Mouse (Mus musculus) myocyte (in vitro differentiated cells): Measurements from ENCODE around the gene Btbd11. TPM values are rescaled to one million over a fixed set of nuclear protein-coding genes. Genes with fewer than 3 reads are reported as not detected.

Experiments
- H3K27me3 ChIP-seq: one replicate; pipeline ENCODE4 v1.6.1; 2011; ENCODE audit not compliant: control insufficient read depth, insufficient read depth, insufficient read length
- H3K36me3 ChIP-seq: one replicate; pipeline ENCODE4 v1.6.1; 2011; ENCODE audit not compliant: control insufficient read depth, insufficient read depth
- H3K4me2 ChIP-seq: one replicate; pipeline ENCODE4 v1.6.1; 2011; ENCODE audit warnings: low read depth, control low read depth
- H3K4me3 ChIP-seq: one replicate; pipeline ENCODE4 v1.5.1; 2011; ENCODE audit warnings: mild to moderate bottlenecking, control low read depth, moderate library complexity
- H3K79me2 ChIP-seq: one replicate; pipeline ENCODE4 v1.6.1; 2011; ENCODE audit not compliant: control insufficient read depth, insufficient read depth
- H3ac ChIP-seq: one replicate; pipeline ENCODE4 v1.6.1; 2011; ENCODE audit not compliant: control insufficient read depth, insufficient read length
- CEBPB ChIP-seq: IDR thresholded peaks from 2 replicates; pipeline ENCODE4 v1.6.1; 2011; ENCODE audit warnings: mild to moderate bottlenecking, moderate library complexity; ENCODE audit not compliant: poor library complexity, insufficient read depth, severe bottlenecking
- E2F4 ChIP-seq: IDR thresholded peaks from one replicate; pipeline ENCODE4 v1.6.1; 2011; ENCODE audit warnings: mild to moderate bottlenecking, control low read depth, moderate library complexity; ENCODE audit not compliant: insufficient read depth
- MAX ChIP-seq: IDR thresholded peaks from one replicate; pipeline ENCODE4 v1.6.1; 2011; ENCODE audit warnings: low read depth, mild to moderate bottlenecking, control low read depth
- MYOD1 ChIP-seq, 3 experiments: IDR thresholded peaks; one replicate each; pipeline ENCODE4 v1.6.1; 2011; ENCODE audit warnings: control low read depth in 2 of 3, low read depth in 2 of 3, mild to moderate bottlenecking in 2 of 3, moderate library complexity in 1 of 3; ENCODE audit not compliant: insufficient read length in 2 of 3, control insufficient read depth in 1 of 3
- MYOG ChIP-seq, 3 experiments: IDR thresholded peaks; one replicate each; pipeline ENCODE4 v1.6.1; 2011; ENCODE audit warnings: control low read depth in 2 of 3, low read depth in 2 of 3, mild to moderate bottlenecking in 2 of 3; ENCODE audit not compliant: insufficient read length in 2 of 3, control insufficient read depth in 1 of 3, insufficient read depth in 1 of 3
- POLR2A ChIP-seq: IDR thresholded peaks from one replicate; pipeline ENCODE4 v1.6.1; 2011; ENCODE audit warnings: low read depth, mild to moderate bottlenecking, control low read depth, moderate library complexity; ENCODE audit not compliant: insufficient read length
- POLR2AphosphoS2 ChIP-seq: IDR thresholded peaks from one replicate; pipeline ENCODE4 v1.6.1; 2011; ENCODE audit warnings: low read depth, control low read depth; ENCODE audit not compliant: insufficient read length
- REST ChIP-seq: IDR thresholded peaks from one replicate; pipeline ENCODE4 v1.6.1; 2011; ENCODE audit warnings: mild to moderate bottlenecking, control low read depth, moderate library complexity; ENCODE audit not compliant: insufficient read depth, insufficient read length
- SRF ChIP-seq: IDR thresholded peaks from one replicate; pipeline ENCODE4 v1.6.1; 2011; ENCODE audit warnings: low read depth; ENCODE audit not compliant: control insufficient read depth, insufficient read length
- TCF12 ChIP-seq: IDR thresholded peaks from one replicate; pipeline ENCODE4 v1.6.1; 2011; ENCODE audit warnings: mild to moderate bottlenecking, control low read depth; ENCODE audit not compliant: poor library complexity, insufficient read depth, severe bottlenecking
- TCF3 ChIP-seq: IDR thresholded peaks from one replicate; pipeline ENCODE4 v1.6.1; 2011; ENCODE audit warnings: low read depth, control low read depth; ENCODE audit not compliant: insufficient read length
- USF1 ChIP-seq: IDR thresholded peaks from one replicate; pipeline ENCODE4 v1.6.1; 2011; ENCODE audit warnings: low read depth, mild to moderate bottlenecking, control low read depth, moderate library complexity
- polyA plus RNA-seq: library from polyadenylated mRNA; unstranded; fragments of >200 nt; fragmentation: generic; extraction: Trizol; gene quantifications from one replicate; pipeline ENCODE4 v1.2.1, GENCODE M21; 2012; ENCODE audit warnings: missing spikeins

Gene Btbd11
- polyA plus RNA-seq, 1 experiment: 6.8 TPM

DNA sequence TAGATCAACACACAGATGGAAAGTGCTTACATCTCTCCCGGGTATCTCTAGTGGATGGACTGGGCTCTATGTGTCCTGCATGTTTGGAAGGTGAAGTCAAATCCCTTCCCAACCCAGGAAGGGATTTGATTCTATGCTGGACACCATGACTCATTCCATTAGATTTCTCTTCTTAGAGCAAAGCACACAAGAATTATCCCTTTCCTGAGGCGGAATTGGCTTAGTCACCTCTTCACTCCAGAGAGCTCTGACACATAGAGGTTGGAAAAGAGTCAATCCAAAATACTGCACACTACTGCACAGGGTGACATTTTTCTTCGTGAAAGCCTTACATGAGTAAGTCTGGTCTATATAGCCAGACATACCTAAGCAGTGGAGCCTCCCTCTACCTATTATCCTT, 99.8 kb downstream of the Btbd11 start:
- Histone ChIP-seq H3ac (no peak overlapping the region), H3K4me2 (peak overlapping the region; percentile 44), H3K4me3 (no peak overlapping the region), H3K79me2 (no peaks in the 10 kb centered on the region), H3K27me3 (no peaks in the 10 kb centered on the region), H3K36me3 (no peaks in the 10 kb centered on the region)
- TF ChIP-seq SRF (no peak), CEBPB (no peak), USF1 (no peak), MYOG (IDR thresholded peaks at IDR 0.05; ENCODE audit: control insufficient read depth in 1 of 3, insufficient read depth in 1 of 3, insufficient read length in 2 of 3, low read depth in 2 of 3) (no peak), E2F4 (no peak), POLR2A (no peak), TCF12 (no peak), REST (no peak), TCF3 (no peak), MYOD1 (IDR thresholded peaks at IDR 0.05; ENCODE audit: control insufficient read depth in 1 of 3, insufficient read length in 2 of 3, low read depth in 2 of 3) (no peak), MAX (no peak), POLR2AphosphoS2 (no peak)

DNA sequence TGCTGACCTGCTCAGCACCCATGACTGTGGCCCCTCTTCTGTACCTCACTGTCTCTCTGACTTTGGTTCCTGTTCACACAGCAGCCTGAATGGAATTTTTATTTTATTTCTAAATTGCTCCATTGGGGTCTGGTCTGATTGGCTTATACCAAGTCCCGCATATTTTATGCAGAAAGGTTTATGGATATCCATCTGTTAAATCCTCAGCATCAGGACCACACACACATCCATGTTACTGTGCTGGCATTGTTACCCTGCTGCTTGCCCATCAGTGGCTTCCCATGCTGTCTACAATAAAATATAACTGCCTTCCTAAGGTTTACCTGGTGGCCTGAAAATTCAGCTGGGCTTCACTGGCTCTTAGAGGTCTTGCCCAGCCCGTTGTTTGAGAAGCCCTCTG, 106.0 kb downstream of the Btbd11 start:
- H3K4me3 ChIP-seq: no peak overlapping the region
- no peaks in the 10 kb centered on the region for H3K79me2 ChIP-seq
- H3ac ChIP-seq: no peak overlapping the region
- no peaks in the 10 kb centered on the region for H3K27me3 ChIP-seq
- TF ChIP-seq REST: no peak
- TF ChIP-seq E2F4: no peak
- no peak for TF ChIP-seq USF1
- TF ChIP-seq MAX: no peak
- no peak for TF ChIP-seq TCF3
- TF ChIP-seq TCF12: no peak
- no peak for TF ChIP-seq MYOD1 (IDR thresholded peaks at IDR 0.05; ENCODE audit: control insufficient read depth in 1 of 3, insufficient read length in 2 of 3, low read depth in 2 of 3)
- TF ChIP-seq CEBPB: no peak
- TF ChIP-seq POLR2A: no peak
- no peak for TF ChIP-seq SRF
- no peak for TF ChIP-seq MYOG (IDR thresholded peaks at IDR 0.05; ENCODE audit: control insufficient read depth in 1 of 3, insufficient read depth in 1 of 3, insufficient read length in 2 of 3, low read depth in 2 of 3)
- TF ChIP-seq POLR2AphosphoS2: no peak
- H3K36me3 ChIP-seq: no peaks in the 10 kb centered on the region
- H3K4me2 ChIP-seq: no peak overlapping the region

DNA sequence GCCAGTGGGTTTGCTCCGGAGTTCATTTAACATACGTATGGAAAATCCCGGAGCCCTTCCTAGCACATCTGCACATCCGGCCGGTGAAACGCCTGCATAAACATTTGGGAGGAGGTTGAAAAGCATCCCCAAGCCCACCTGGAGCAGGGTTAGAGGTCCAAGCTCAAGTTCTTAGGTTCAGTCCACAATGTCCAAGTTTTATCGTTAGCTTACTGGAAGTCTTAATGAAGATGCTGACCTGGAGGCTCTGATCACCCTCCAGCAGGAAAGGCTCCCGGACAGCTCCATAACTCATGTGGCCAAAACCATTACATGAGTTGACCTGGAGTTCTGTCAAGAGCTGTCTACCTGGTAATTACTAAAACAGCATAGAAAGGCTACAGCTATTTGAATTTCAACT, 109.7 kb downstream of the Btbd11 start:
- Histone ChIP-seq H3K79me2 (no peaks in the 10 kb centered on the region), H3K4me3 (no peak overlapping the region), H3K27me3 (no peaks in the 10 kb centered on the region), H3K36me3 (no peaks in the 10 kb centered on the region), H3ac (no peak overlapping the region), H3K4me2 (no peak overlapping the region)
- TF ChIP-seq CEBPB: no peak
- TF ChIP-seq MAX: no peak
- TF ChIP-seq REST: no peak
- no peak for TF ChIP-seq E2F4
- no peak for TF ChIP-seq MYOD1 (IDR thresholded peaks at IDR 0.05; ENCODE audit: control insufficient read depth in 1 of 3, insufficient read length in 2 of 3, low read depth in 2 of 3)
- TF ChIP-seq MYOG (IDR thresholded peaks at IDR 0.05; ENCODE audit: control insufficient read depth in 1 of 3, insufficient read depth in 1 of 3, insufficient read length in 2 of 3, low read depth in 2 of 3): no peak
- TF ChIP-seq POLR2AphosphoS2: no peak
- TF ChIP-seq POLR2A: no peak
- TF ChIP-seq USF1: no peak

DNA sequence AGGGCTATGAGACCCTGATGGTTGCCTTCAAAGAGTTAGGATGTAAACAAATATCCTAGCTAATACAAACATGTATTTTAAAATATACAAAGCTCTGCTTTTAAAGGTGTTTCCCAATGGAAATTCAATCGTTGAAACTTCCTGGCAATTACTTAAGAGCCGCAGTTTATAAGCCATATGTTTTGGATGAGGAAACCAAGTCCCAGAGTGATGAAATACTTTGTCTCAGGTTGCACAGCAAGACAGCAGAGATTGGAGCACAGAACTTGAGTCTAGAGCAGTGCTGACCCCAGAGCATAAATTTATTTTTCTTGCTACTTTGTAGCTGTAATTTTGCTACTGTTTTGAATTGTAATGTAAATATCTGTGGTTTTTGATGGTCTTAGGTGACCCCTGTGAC, 110.4 kb downstream of the Btbd11 start:
- no peaks in the 10 kb centered on the region for H3K79me2 ChIP-seq
- no peak overlapping the region for H3ac ChIP-seq
- TF ChIP-seq USF1 (no peak), TCF3 (no peak), MYOD1 (IDR thresholded peaks at IDR 0.05; ENCODE audit: control insufficient read depth in 1 of 3, insufficient read length in 2 of 3, low read depth in 2 of 3) (no peak), REST (no peak), E2F4 (no peak), POLR2A (no peak), CEBPB (peak; percentile 63), TCF12 (no peak), SRF (no peak)
- H3K36me3 ChIP-seq: no peaks in the 10 kb centered on the region
- H3K4me3 ChIP-seq: no peak overlapping the region
- H3K4me2 ChIP-seq: no peak overlapping the region
- H3K27me3 ChIP-seq: no peaks in the 10 kb centered on the region

DNA sequence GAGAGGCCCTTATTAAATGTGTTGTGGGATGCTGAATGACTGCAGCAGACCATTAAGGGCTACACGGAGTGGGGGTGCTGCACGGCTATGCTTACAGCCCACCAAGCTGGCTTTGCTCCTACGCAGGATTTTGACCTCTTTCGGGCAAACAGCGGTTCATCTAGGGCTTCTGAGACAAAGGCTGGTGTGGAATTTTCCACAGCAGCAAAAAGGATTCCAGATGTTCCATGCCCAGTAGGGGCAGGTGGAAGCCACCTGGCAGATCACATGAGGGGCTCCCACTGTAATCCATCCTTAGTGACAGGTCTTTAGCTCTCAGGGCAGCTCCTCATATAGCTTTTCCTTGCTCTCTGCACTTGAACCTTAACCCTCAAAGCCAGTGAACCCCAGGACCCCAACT, 111.3 kb downstream of the Btbd11 start:
- TF ChIP-seq USF1: no peak
- H3ac ChIP-seq: no peak overlapping the region
- no peaks in the 10 kb centered on the region for H3K79me2 ChIP-seq
- H3K27me3 ChIP-seq: no peaks in the 10 kb centered on the region
- no peaks in the 10 kb centered on the region for H3K36me3 ChIP-seq
- no peak overlapping the region for H3K4me3 ChIP-seq
- H3K4me2 ChIP-seq: no peak overlapping the region
